Mouse (Mus musculus) hindbrain, postnatal 0 days (tissue): ENCODE measurements around the gene Wwp2. TPM values are rescaled to one million over a fixed set of nuclear protein-coding genes. Genes with fewer than 3 reads are reported as not detected.
A peak's percentile ranks its signal among the peaks of the same experiment; 100 is the strongest.

ENCODE experiments used
- ATAC-seq: fragments of 200-750 bp; cut with Nextera tagmentation; 2 replicates; pipeline ENCODE4 v1.8.0; 2017; ENCODE audit warnings: mild to moderate bottlenecking, moderate TSS enrichment, moderate library complexity
- DNase-seq: peaks from one replicate; pipeline ENCODE4 v3.0.0-alpha.2; 2015; ENCODE audit warnings: low spot score
- H3K27ac ChIP-seq: fragments of 300-500 bp; sonication (generic); 2 replicates; pipeline ENCODE4 v1.5.1; 2014; ENCODE audit warnings: mild to moderate bottlenecking
- H3K27me3 ChIP-seq: fragments of 300-500 bp; sonication (generic); 2 replicates; pipeline ENCODE4 v1.6.1; 2014; ENCODE audit warnings: low read length, mixed read lengths; ENCODE audit not compliant: insufficient read depth
- H3K36me3 ChIP-seq: fragments of 300-500 bp; sonication (generic); 2 replicates; pipeline ENCODE4 v1.6.1; 2014; ENCODE audit warnings: low read length, mixed read lengths; ENCODE audit not compliant: insufficient read depth
- H3K4me1 ChIP-seq: fragments of 300-500 bp; sonication (generic); 2 replicates; pipeline ENCODE4 v1.6.1; 2014; ENCODE audit warnings: antibody characterized with exemption, low read length, mixed read lengths; ENCODE audit not compliant: insufficient read depth
- H3K4me2 ChIP-seq: fragments of 300-500 bp; sonication (generic); 2 replicates; pipeline ENCODE4 v1.6.1; 2014; ENCODE audit warnings: low read depth, mild to moderate bottlenecking, low read length, moderate library complexity, mixed read lengths
- H3K4me3 ChIP-seq: fragments of 300-500 bp; sonication (generic); 2 replicates; pipeline ENCODE4 v1.5.1; 2014; ENCODE audit warnings: low read length
- H3K9ac ChIP-seq: fragments of 300-500 bp; sonication (generic); replicated peaks from 2 replicates; pipeline ENCODE4 v1.6.1; 2014; ENCODE audit warnings: mild to moderate bottlenecking, low read length, moderate library complexity, mixed read lengths
- H3K9me3 ChIP-seq: fragments of 300-500 bp; sonication (generic); 2 replicates; pipeline ENCODE4 v1.6.1; 2016; ENCODE audit warnings: low read length, mixed read lengths
- CTCF ChIP-seq: IDR thresholded peaks from 2 replicates; pipeline ENCODE4 v1.5.1; 2016; ENCODE audit warnings: antibody characterized with exemption, control low read depth, low read depth
- WGBS: fragments of 180-500 bp; shearing (Covaris S2); extraction: QIAGEN DNeasy Blood & Tissue Kit; methylation state at CpG from one replicate; pipeline ENCODE4 v1.1.7; 2014; 5-methylcytosine and 5-hydroxymethylcytosine counted together
- polyA plus RNA-seq: library from polyadenylated mRNA; unstranded; fragments of >200 nt; fragmentation: Nextera tagmentation; extraction: Ambion mirVana; gene quantifications from 2 replicates; pipeline ENCODE4 v1.2.1, GENCODE M21; 2015
- total RNA-seq: library from RNA; depleted of rRNA; stranded (reverse); fragments of >200 nt; gene quantifications from 2 replicates; pipeline ENCODE4 v1.2.3, GENCODE M21; 2014

Wwp2 gene
- total and polyA plus RNA-seq, 2 experiments from 2014 or later: 33.0 to 41.9 TPM

DNA sequence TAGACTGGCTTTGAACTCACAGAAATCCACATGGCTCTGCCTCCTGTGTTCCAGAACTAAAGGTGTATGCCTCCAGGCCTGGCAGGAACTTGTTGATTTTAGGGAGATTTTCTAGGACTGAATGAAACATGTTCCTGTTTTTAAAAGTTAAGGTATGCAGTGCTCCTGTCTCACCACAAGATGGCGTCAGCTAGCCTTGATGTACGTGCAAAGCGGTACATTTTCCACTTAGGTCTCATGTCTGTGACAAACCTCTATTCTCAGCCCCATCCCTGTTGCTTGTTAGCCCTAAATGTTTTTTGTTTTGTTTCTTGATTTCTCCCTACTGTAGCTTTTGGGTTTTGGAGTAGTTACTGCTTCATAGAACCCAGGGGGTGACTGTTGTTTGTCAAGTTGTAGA is 19.1 kb downstream of the Wwp2 start:
- ATAC-seq (no peak; the same call in 1 of the 2 replicates), DNase-seq (peak; percentile 77)
- peaks cover 18% of the 10 kb centered on the region; the same call in 1 of the 2 replicates for H3K36me3 ChIP-seq
- no peak overlapping the region for H3K4me2 ChIP-seq
- H3K9me3 ChIP-seq: no peaks in the 10 kb centered on the region
- H3K27ac ChIP-seq: no peak overlapping the region
- H3K4me1 ChIP-seq: no peaks in the 10 kb centered on the region
- H3K4me3 ChIP-seq: no peak overlapping the region
- peak; percentile 96 for TF ChIP-seq CTCF
- H3K9ac ChIP-seq: no peak overlapping the region
- H3K27me3 ChIP-seq: no peaks in the 10 kb centered on the region
- WGBS: 12% methylated on average over 3 of the region's 3 CpGs

DNA sequence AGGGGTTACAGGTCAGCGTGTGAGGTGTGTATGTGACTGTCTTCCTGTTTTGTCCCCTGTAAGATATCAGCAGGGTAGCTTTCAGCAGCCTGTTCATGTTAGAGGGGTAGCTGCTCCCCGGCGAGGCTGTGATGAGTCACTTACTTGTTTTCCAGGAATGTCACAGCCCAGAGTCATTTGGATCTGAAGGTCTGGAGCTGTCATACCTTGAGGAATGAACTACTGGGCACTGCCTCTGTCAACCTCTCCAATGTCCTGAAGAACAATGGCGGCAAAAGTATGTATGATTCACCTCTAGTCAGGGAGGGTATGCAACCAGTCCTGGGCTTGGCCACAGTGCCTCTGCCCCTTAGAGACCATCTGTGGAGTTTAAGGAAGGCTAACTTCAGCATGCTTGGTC is 21.6 kb downstream of the Wwp2 start:
- Histone ChIP-seq H3K27ac (no peak overlapping the region), H3K4me3 (no peak overlapping the region), H3K27me3 (no peaks in the 10 kb centered on the region), H3K9me3 (no peaks in the 10 kb centered on the region), H3K4me1 (no peaks in the 10 kb centered on the region), H3K9ac (no peak overlapping the region), H3K4me2 (no peak overlapping the region), H3K36me3 (peaks cover 27% of the 10 kb centered on the region; the same call in 1 of the 2 replicates)
- ATAC-seq: no peak
- no peak for DNase-seq
- TF ChIP-seq CTCF: no peak
- 76% methylated on average over 4 of the region's 4 CpGs for WGBS

DNA sequence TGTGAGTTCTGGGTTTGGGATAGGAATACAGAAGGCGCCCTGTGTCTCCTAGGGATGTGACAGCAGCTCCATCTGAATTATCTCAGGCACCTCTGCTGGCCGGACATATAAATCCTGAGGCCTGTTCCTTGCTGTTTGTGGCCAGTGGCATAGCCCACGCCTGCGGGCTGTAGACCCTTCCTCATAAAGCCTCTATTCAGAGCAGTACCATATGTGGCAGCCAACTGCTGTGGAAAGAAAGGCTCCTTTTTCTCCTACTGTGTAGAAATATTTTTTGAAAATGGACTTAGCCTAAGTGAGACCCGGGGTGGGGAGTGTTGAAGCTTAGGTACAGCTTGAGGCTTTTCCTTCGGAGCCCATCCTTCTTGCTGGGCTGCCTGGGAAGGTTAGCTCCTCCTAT is 22.1 kb downstream of the Wwp2 start:
- Histone ChIP-seq H3K4me2 (no peak overlapping the region), H3K4me3 (no peak overlapping the region), H3K27me3 (no peaks in the 10 kb centered on the region), H3K9ac (no peak overlapping the region), H3K36me3 (peaks cover 24% of the 10 kb centered on the region; the same call in 1 of the 2 replicates), H3K9me3 (no peaks in the 10 kb centered on the region), H3K27ac (no peak overlapping the region), H3K4me1 (no peaks in the 10 kb centered on the region)
- ATAC-seq (no peak), DNase-seq (no peak)
- TF ChIP-seq CTCF: no peak
- 88% methylated on average over 6 of the region's 6 CpGs for WGBS

DNA sequence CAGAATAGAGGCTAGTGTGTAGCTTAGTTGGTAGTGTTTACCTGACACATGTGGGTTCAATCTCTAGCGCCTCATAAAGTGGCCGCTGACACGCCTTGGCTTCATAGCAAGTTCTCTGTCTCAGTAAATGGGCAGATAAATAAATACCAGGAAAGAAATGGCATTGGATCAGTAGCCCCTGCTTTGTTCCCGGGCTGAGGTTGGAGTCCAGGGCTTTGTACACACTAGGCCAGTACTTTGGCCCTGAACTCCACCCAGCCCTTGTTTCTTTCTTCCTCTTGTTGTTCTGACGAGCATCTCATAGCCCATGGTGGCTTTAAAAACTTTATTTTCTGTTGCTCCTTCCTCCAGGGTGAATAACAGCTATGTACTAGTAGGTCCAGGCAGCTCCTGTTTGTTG is 26.3 kb downstream of the Wwp2 start:
- H3K36me3 ChIP-seq: peaks cover 18% of the 10 kb centered on the region; the same call in 1 of the 2 replicates
- 93% methylated on average over 5 of the region's 5 CpGs for WGBS
- no peaks in the 10 kb centered on the region for H3K9me3 ChIP-seq
- H3K27me3 ChIP-seq: no peaks in the 10 kb centered on the region
- H3K27ac ChIP-seq: no peak overlapping the region
- no peak overlapping the region for H3K4me2 ChIP-seq
- ATAC-seq (no peak), DNase-seq (no peak)
- H3K4me1 ChIP-seq: no peaks in the 10 kb centered on the region
- no peak overlapping the region for H3K9ac ChIP-seq
- no peak overlapping the region for H3K4me3 ChIP-seq
- TF ChIP-seq CTCF: no peak

DNA sequence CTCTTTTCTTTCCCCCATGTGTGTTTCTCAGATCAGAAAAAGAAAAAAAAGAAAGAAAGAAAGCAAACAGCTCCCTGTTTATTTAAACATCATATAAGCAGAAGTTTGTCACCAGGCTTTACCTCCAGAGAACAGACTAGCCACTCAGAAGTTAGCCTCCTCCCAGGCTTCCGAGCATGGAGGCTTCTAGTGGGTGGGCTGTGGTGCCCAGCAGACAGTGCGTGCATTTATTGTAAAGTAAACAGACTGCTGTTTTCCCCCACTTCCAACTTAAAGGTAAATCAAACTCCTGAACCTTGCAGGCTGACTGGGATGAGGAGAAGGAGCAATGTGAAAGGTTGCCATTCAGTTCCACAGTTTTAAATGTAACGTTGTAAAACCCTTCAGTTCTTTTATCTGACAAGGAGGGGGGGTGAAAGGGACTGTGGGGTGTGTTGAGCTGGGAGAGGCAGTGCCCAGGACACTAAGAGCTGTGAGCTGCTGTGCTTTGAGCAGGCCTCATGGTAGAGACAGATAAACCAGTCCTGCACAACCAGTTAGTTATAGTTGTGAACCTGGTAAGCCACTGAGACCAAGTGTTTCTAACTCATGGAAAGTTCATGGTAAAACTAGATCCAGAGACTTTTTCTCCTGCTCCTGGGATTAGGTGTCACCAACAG is 29.3 kb downstream of the Wwp2 start:
- H3K36me3 ChIP-seq: peaks cover 11% of the 10 kb centered on the region; the same call in 1 of the 2 replicates
- WGBS: 71% methylated on average over 3 of the region's 3 CpGs

DNA sequence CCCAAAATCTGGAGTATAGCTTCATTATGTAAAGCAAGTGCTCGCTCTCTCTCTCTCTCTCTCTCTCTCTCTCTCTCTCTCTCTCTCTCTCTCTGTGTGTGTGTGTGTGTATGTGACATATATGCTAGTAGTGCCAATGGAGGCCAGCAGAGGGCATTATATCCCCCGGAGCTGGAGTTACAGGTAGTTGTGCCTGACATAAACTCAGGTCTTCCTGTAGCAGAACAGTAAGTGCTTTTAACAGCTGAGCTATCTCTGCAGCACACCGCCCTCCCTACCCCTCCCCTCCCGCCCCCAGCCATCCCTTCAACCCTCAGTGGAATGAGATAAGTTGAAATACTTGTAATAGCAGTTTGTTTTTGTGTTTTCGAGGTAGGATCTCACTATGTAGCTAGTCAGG is 30.5 kb downstream of the Wwp2 start:
- Histone ChIP-seq H3K4me3 (no peak overlapping the region), H3K9me3 (no peaks in the 10 kb centered on the region), H3K27me3 (no peaks in the 10 kb centered on the region), H3K27ac (no peak overlapping the region), H3K4me2 (no peak overlapping the region), H3K36me3 (0 out of 2 replicates have a peak, but pooled peaks cover 11% of the 10 kb centered on the region), H3K9ac (no peak overlapping the region), H3K4me1 (no peaks in the 10 kb centered on the region)
- ATAC-seq (no peak), DNase-seq (peak; percentile 27)
- WGBS: 92% methylated on average over 5 of the region's 5 CpGs
- TF ChIP-seq CTCF: peak; percentile 49

More for the DNA sequence above, 29.3 kb downstream of the Wwp2 start:
- no peak for TF ChIP-seq CTCF
- Histone ChIP-seq H3K27ac (no peak overlapping the region), H3K27me3 (no peaks in the 10 kb centered on the region), H3K4me2 (no peak overlapping the region), H3K4me1 (no peaks in the 10 kb centered on the region), H3K9me3 (no peaks in the 10 kb centered on the region), H3K4me3 (no peak overlapping the region), H3K9ac (no peak overlapping the region)
- ATAC-seq: no peak
- DNase-seq: no peak

DNA sequence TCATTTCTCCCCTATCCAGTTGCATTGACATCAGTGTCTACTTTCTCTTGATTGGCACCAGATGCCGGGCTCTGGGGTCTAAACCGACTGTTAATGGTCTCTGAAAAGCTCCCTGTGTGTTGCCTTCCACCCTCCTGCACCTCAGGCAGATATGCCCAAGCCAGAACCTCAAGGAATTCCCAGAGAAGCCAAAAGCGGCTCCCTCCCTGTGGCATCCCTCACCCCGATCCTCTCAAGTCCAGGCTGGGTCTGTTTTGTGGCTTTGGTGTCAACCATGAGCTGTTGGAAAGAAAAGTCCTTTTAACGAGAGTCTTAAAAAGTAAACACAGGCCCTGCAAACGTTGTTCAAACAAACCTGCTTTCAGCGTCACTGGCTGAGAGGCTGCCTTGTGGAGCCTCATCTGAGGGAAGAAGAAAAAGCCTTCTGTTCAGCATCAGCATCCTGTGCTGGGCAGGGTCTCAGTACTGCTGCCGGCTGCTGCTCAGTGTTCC is 32.7 kb downstream of the Wwp2 start:
- Histone ChIP-seq H3K4me2 (no peak overlapping the region), H3K9ac (no peak overlapping the region), H3K4me1 (no peaks in the 10 kb centered on the region), H3K4me3 (no peak overlapping the region), H3K9me3 (no peaks in the 10 kb centered on the region), H3K36me3 (no peaks in the 10 kb centered on the region), H3K27me3 (no peaks in the 10 kb centered on the region), H3K27ac (no peak overlapping the region)
- ATAC-seq: no peak
- no peak for TF ChIP-seq CTCF
- WGBS: 62% methylated on average over 8 of the region's 8 CpGs
- DNase-seq: peak; percentile 27
